Mouse (Mus musculus) hindlimb bud, embryonic 11.5 days (tissue): ENCODE measurements around the gene Pabpc4.
A peak's percentile ranks its signal among the peaks of the same experiment; 100 is the strongest.
"Not testable (repeated sequence)": the region's sequence is repeated elsewhere in the genome, so short reads cannot be mapped to it uniquely, and the experiment has no call there.

Experiments
- DNase-seq: peaks from one replicate; pipeline ENCODE4 v3.0.0-alpha.2; 2012; ENCODE audit warnings: low read depth, low spot score; ENCODE audit errors: extremely low spot score

Pabpc4 gene

GRCm38 (mm10) chr4:123247147-123247880, 14.8 kb upstream of the Pabpc4 start:
- no peak for DNase-seq

GRCm38 (mm10) chr4:123248971-123249567, 13.1 kb upstream of the Pabpc4 start:
- DNase-seq, result no peak

- DNase-seq, result no peak
Observed at GRCm38 (mm10) chr4:123252214-123252613, 9.9 kb upstream of the Pabpc4 start.

GRCm38 (mm10) chr4:123254617-123255016, 7.5 kb upstream of the Pabpc4 start:
- peak; percentile 77 for DNase-seq

GRCm38 (mm10) chr4:123260071-123260746, 1.9 kb upstream of the Pabpc4 start:
- no peak for DNase-seq

GRCm38 (mm10) chr4:123271063-123271462, 8.9 kb downstream of the Pabpc4 start:
- DNase-seq, result no peak

GRCm38 (mm10) chr4:123280117-123280516, 18.0 kb downstream of the Pabpc4 start:
- DNase-seq, result no peak

- DNase-seq, result peak; percentile 62
Observed at GRCm38 (mm10) chr4:123282500-123282899, 20.3 kb downstream of the Pabpc4 start.

GRCm38 (mm10) chr4:123282915-123283674, 20.9 kb downstream of the Pabpc4 start:
- DNase-seq, result not testable (repeated sequence)

- not testable (repeated sequence) for DNase-seq
Observed at GRCm38 (mm10) chr4:123283675-123284064, 21.5 kb downstream of the Pabpc4 start.

- DNase-seq, result no peak
Observed at GRCm38 (mm10) chr4:123284731-123285624, 22.8 kb downstream of the Pabpc4 start.

- DNase-seq, result no peak
Observed at GRCm38 (mm10) chr4:123286790-123287189, 24.6 kb downstream of the Pabpc4 start.

- DNase-seq, result no peak
Observed at GRCm38 (mm10) chr4:123289038-123289437, 26.9 kb downstream of the Pabpc4 start.

- no peak for DNase-seq
Observed at GRCm38 (mm10) chr4:123292390-123292789, 30.2 kb downstream of the Pabpc4 start.

GRCm38 (mm10) chr4:123292989-123293388, 30.8 kb downstream of the Pabpc4 start:
- no peak for DNase-seq

- DNase-seq, result no peak
Observed at GRCm38 (mm10) chr4:123293661-123294443, 31.7 kb downstream of the Pabpc4 start.

- DNase-seq, result not testable (repeated sequence)
Observed at GRCm38 (mm10) chr4:123295026-123295425, 32.9 kb downstream of the Pabpc4 start.

- DNase-seq, result no peak
Observed at GRCm38 (mm10) chr4:123295516-123296147, 33.5 kb downstream of the Pabpc4 start.

- DNase-seq, result no peak
Observed at GRCm38 (mm10) chr4:123296148-123296534, 34.0 kb downstream of the Pabpc4 start.
